Mouse (Mus musculus): ENCODE results near the gene Tcf7l1. TPM values are rescaled to one million over a fixed set of nuclear protein-coding genes. Genes with fewer than 3 reads are reported as not detected.

The Tcf7l1 gene
- polyA plus RNA-seq, 1 experiment: 5.5 TPM

DNA sequence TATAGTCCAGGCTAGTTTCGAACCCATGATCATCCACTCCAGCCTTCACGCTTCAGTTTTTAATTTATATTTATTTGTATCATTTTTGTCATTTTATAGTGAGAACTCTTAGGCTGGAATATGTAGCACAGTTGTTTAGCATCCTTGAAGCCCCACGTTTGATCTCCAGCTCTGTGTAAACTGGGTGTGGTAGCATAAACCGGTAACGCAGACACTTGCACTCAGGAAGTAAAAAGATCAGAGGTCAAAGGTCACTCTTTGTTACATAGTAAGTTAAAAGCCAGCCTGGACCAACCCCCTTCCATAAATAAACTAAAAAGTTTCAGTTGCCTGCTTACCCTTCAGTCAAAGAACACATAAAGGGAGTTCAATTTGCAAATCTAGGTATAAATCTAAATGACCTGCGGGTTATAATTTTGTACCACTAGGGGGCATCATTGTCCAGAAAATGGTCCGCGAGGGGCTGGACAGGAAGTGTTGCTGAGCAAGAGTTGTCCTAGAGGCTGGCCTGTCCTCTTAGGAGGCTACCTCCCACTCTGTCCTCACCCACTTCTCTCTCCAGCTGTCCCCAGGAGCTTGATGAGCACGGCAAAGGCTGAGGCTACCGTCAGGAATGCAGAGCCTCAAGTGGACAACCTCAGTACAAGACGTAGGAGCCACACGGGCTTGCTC lies 153.2 kb downstream of the Tcf7l1 start:
- DNase-seq: peak; percentile 27 to 29
- 40% methylated on average over 12 of the region's 12 CpGs for WGBS
- no peaks in the 10 kb centered on the region for H3K27me3 ChIP-seq (ENCODE audit: control insufficient read depth, insufficient read depth, low read length)

DNA sequence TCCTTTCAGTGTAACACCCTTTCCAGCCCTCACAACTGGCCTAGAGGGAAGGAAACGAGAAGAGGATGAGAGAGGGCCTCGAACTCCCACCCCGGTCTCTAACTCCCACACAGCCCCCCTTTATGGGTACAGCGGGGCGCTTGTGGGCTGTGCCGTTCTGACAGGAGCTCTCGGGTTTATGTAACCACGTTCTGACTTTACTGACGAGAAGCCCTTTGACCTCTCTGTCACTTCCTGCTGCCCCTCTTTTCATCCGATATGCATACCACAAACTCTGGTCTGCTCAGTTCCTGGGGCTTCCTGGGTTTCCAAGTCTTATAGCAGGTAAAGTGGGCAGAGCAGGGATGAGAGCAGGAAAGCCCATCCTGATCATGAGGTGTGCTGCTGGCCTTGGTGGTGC lies 154.7 kb downstream of the Tcf7l1 start:
- WGBS: 73% methylated on average over 10 of the region's 10 CpGs
- Histone ChIP-seq H3K27ac (ENCODE audit: insufficient read depth, low read length) (no peak overlapping the region), H3K4me1 (ENCODE audit: control insufficient read depth, insufficient read depth, low read length) (peaks cover 10% of the 10 kb centered on the region), H3K4me3 (replicated peaks; ENCODE audit: insufficient read depth, low read depth, low read length) (no peak overlapping the region), H3K27me3 (ENCODE audit: control insufficient read depth, insufficient read depth, low read length) (no peaks in the 10 kb centered on the region)
- TF ChIP-seq CTCF (IDR thresholded peaks at IDR 0.05; ENCODE audit: borderline replicate concordance, insufficient read depth, low read depth, low read length): no peak
- TF ChIP-seq POLR2A (IDR thresholded peaks at IDR 0.05; ENCODE audit: borderline replicate concordance, insufficient read depth, low read length): no peak
- DNase-seq: no peak

More for the DNA sequence above, 153.2 kb downstream of the Tcf7l1 start:
- TF ChIP-seq CTCF (IDR thresholded peaks at IDR 0.05; ENCODE audit: borderline replicate concordance, insufficient read depth, low read depth, low read length) (peak; percentile 55; the same call in 1 of the 2 replicates), POLR2A (IDR thresholded peaks at IDR 0.05; ENCODE audit: borderline replicate concordance, insufficient read depth, low read length) (no peak)
- Histone ChIP-seq H3K4me1 (ENCODE audit: control insufficient read depth, insufficient read depth, low read length) (peaks cover 5% of the 10 kb centered on the region), H3K27ac (ENCODE audit: insufficient read depth, low read length) (no peak overlapping the region), H3K4me3 (replicated peaks; ENCODE audit: insufficient read depth, low read depth, low read length) (no peak overlapping the region)

DNA sequence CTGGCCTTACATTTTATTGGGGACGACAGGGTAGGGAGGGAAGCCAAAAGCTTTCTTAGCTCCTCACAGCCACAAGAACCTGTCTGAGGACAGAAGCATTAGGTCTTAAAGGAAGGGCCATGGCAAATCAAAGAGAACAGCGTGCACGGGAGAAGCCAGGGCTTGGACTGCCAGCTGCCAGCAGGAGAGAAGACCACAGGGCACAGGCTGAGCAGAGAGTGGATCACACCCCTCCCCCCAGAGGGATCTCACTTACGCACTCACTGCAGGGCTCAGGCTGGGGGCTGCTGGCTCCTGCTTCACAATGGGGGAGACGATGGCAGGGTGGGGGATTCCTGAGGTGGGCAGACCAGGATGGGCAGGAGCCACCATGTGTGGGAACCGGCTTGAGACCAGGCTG lies 157.4 kb downstream of the Tcf7l1 start:
- H3K4me3 ChIP-seq (replicated peaks; ENCODE audit: insufficient read depth, low read depth, low read length): no peak overlapping the region
- H3K27me3 ChIP-seq (ENCODE audit: control insufficient read depth, insufficient read depth, low read length): no peaks in the 10 kb centered on the region
- 41% methylated on average over 6 of the region's 6 CpGs for WGBS
- no peak for DNase-seq
- H3K4me1 ChIP-seq (ENCODE audit: control insufficient read depth, insufficient read depth, low read length): peaks cover 10% of the 10 kb centered on the region
- no peak for TF ChIP-seq POLR2A (IDR thresholded peaks at IDR 0.05; ENCODE audit: borderline replicate concordance, insufficient read depth, low read length)
- no peak for TF ChIP-seq CTCF (IDR thresholded peaks at IDR 0.05; ENCODE audit: borderline replicate concordance, insufficient read depth, low read depth, low read length)
- H3K27ac ChIP-seq (ENCODE audit: insufficient read depth, low read length): no peak overlapping the region

DNA sequence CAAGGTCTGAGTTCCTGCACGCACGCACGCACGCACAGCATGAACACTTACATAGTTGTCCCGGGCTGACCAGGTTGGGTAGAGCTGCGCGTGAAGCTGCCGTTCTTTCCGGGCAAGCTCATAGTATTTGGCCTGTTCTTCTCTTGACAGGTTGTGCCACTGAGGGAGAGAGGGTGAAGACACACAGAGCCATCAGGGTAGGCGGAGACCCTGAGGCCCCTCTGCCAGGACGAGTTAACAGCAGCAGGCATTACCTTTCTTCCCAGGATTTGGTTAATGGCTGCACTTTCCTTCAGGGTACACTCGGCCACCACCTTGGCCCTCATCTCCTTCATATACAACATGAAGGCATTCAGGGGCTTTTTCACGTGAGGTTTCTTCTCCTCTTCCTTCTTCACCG lies 158.1 kb downstream of the Tcf7l1 start:
- TF ChIP-seq POLR2A (IDR thresholded peaks at IDR 0.05; ENCODE audit: borderline replicate concordance, insufficient read depth, low read length): no peak
- TF ChIP-seq CTCF (IDR thresholded peaks at IDR 0.05; ENCODE audit: borderline replicate concordance, insufficient read depth, low read depth, low read length): no peak
- DNase-seq: no peak
- Histone ChIP-seq H3K27me3 (ENCODE audit: control insufficient read depth, insufficient read depth, low read length) (no peaks in the 10 kb centered on the region), H3K4me1 (ENCODE audit: control insufficient read depth, insufficient read depth, low read length) (peaks cover 10% of the 10 kb centered on the region), H3K4me3 (replicated peaks; ENCODE audit: insufficient read depth, low read depth, low read length) (no peak overlapping the region), H3K27ac (ENCODE audit: insufficient read depth, low read length) (no peak overlapping the region)
- WGBS: 29% methylated on average over 14 of the region's 14 CpGs

DNA sequence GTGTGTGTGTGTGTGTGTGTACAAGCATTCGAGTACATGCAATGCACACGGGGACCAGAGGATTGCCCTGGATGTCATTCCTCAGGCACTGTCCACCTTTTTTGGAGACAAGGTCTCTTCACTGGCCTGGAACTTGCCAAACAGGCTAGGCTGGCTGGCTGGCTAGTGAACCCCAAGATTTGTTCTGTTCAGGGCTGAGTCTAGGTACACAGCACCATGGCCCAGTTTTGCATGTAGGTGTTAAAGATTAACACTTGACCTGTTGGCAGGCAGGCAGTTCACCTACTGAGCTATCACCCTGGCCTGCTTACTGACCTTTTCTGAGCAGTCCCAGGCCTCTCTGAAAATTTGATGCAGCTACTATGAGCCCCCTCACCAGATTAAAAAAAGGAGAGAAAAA lies 158.7 kb downstream of the Tcf7l1 start:
- Histone ChIP-seq H3K4me3 (replicated peaks; ENCODE audit: insufficient read depth, low read depth, low read length) (no peak overlapping the region), H3K27me3 (ENCODE audit: control insufficient read depth, insufficient read depth, low read length) (no peaks in the 10 kb centered on the region), H3K4me1 (ENCODE audit: control insufficient read depth, insufficient read depth, low read length) (peaks cover 10% of the 10 kb centered on the region), H3K27ac (ENCODE audit: insufficient read depth, low read length) (no peak overlapping the region)
- 81% methylated on average over 2 of the region's 2 CpGs for WGBS
- DNase-seq: no peak
- TF ChIP-seq POLR2A (IDR thresholded peaks at IDR 0.05; ENCODE audit: borderline replicate concordance, insufficient read depth, low read length) (no peak), CTCF (IDR thresholded peaks at IDR 0.05; ENCODE audit: borderline replicate concordance, insufficient read depth, low read depth, low read length) (no peak)

DNA sequence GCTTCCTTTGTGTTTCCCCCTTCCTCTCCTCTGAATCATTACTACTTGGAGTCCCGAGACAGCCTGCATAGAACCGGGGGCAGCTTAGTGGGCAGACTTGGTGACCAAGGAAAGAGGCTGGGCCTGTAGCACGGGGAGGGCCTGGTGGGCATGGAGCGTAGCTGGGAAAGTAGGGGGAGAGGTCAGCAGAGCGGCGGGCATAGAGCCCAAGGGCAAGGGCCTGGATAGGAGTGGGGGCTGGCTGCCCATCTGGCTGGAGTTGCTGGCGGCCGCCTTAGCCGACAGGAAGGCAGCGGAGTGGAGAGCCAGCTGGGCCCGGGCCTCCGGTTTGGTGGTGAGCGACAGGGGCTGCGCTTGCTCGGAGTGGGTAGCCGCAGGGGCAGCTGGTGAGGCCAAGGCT lies 161.8 kb downstream of the Tcf7l1 start:
- Histone ChIP-seq H3K4me1 (ENCODE audit: control insufficient read depth, insufficient read depth, low read length) (peaks cover 10% of the 10 kb centered on the region), H3K27me3 (ENCODE audit: control insufficient read depth, insufficient read depth, low read length) (no peaks in the 10 kb centered on the region), H3K27ac (ENCODE audit: insufficient read depth, low read length) (no peak overlapping the region), H3K4me3 (replicated peaks; ENCODE audit: insufficient read depth, low read depth, low read length) (no peak overlapping the region)
- 35% methylated on average over 16 of the region's 16 CpGs for WGBS
- peak in 1 of 2 experiments; percentile 19 for DNase-seq
- TF ChIP-seq CTCF (IDR thresholded peaks at IDR 0.05; ENCODE audit: borderline replicate concordance, insufficient read depth, low read depth, low read length) (no peak), POLR2A (IDR thresholded peaks at IDR 0.05; ENCODE audit: borderline replicate concordance, insufficient read depth, low read length) (no peak)

DNA sequence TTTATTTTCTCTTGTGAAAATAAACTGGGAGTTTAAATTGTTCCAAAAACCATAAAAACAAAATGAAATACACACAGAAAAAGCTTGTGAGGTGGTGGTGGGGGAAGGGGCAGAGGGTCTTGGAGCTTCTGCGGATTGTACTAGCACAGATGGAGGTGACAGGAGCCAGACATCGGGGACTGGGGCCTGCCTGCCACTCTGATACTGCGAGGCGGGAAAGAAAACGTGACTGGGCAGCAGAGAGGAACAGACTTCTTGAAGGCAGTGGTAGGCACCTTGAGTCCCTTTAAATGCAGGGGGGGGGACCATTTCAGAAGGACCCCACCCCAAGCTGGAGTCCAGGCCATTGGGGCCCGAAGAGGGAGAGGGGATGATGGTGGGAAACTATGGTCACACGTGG lies 162.7 kb downstream of the Tcf7l1 start:
- no peak overlapping the region for H3K4me3 ChIP-seq (replicated peaks; ENCODE audit: insufficient read depth, low read depth, low read length)
- peaks cover 10% of the 10 kb centered on the region for H3K4me1 ChIP-seq (ENCODE audit: control insufficient read depth, insufficient read depth, low read length)
- H3K27me3 ChIP-seq (ENCODE audit: control insufficient read depth, insufficient read depth, low read length): no peaks in the 10 kb centered on the region

DNA sequence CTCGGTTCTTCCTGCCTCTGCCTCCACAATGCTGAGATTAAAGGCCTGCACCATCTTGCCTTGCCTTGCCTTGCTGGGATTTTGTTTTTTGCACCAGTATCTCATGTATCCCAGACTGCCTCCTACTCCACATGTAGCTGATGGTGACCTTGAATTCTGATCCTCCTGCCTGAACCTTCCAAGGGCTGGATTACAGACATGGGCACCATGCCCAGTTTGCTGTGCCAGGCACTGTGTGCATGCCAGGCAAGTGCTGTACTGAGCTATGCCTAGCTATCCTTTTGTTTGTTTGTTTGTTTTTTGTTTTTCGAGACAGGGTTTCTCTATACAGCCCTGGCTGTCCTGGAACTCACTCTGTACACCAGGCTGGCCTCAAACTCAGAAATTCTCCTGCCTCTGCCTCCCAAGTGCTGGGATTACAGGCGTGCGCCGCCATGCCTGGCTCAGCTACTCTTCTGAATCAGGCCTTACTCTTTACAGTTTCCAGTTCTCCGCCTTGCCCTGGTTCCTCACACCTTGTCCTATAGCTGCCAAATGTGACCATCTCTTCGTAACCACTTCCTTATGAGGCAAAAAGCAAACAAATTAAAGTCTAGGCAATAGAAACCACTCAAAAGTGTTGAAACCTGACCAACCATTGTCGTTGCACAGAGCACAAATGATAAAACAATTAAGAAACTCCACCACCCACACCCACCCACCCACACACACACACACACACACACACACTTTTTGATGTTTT lies 165.2 kb downstream of the Tcf7l1 start:
- DNase-seq: no peak
- H3K4me1 ChIP-seq (ENCODE audit: control insufficient read depth, insufficient read depth, low read length): no peaks in the 10 kb centered on the region; the same call in 1 of the 2 replicates

More for the DNA sequence above, 162.7 kb downstream of the Tcf7l1 start:
- DNase-seq: no peak
- 39% methylated on average over 7 of the region's 7 CpGs for WGBS
- no peak overlapping the region for H3K27ac ChIP-seq (ENCODE audit: insufficient read depth, low read length)
- TF ChIP-seq CTCF (IDR thresholded peaks at IDR 0.05; ENCODE audit: borderline replicate concordance, insufficient read depth, low read depth, low read length) (no peak), POLR2A (IDR thresholded peaks at IDR 0.05; ENCODE audit: borderline replicate concordance, insufficient read depth, low read length) (no peak)

More for the DNA sequence above, 165.2 kb downstream of the Tcf7l1 start:
- Histone ChIP-seq H3K27ac (ENCODE audit: insufficient read depth, low read length) (no peak overlapping the region), H3K27me3 (ENCODE audit: control insufficient read depth, insufficient read depth, low read length) (no peaks in the 10 kb centered on the region), H3K4me3 (replicated peaks; ENCODE audit: insufficient read depth, low read depth, low read length) (no peak overlapping the region)
- TF ChIP-seq POLR2A (IDR thresholded peaks at IDR 0.05; ENCODE audit: borderline replicate concordance, insufficient read depth, low read length) (no peak), CTCF (IDR thresholded peaks at IDR 0.05; ENCODE audit: borderline replicate concordance, insufficient read depth, low read depth, low read length) (no peak)
- 86% methylated on average over 8 of the region's 8 CpGs for WGBS

All from cerebellum, adult 2 months (tissue).